25 mouse cellular contexts compared by ENCODE assay signal in genomic region chr3:135937455-135937854, GRCm38 (mm10).
"Had no signal": no experiment of that assay in that cellular context is flagged by ENCODE, and none has a peak within 500 bp of the region (broad histone marks: within the 10 kb centered on the region; RNA-seq: fewer than 3 reads in every experiment).

No protein-coding gene starts in this region.

- DNase-seq: gastrocnemius, adult 2 months; gastrocnemius, postnatal 10 days; gastrocnemius, postnatal 25 days; heart, adult 2 months; heart, postnatal 4 days; kidney, adult 8-10 months; kidney, postnatal 10 days; kidney, postnatal 25 days; kidney, postnatal 4 days; liver; liver, embryonic 13.5 days had no signal

- H3K9ac ChIP-seq: heart, embryonic 13.5 days; heart, embryonic 15.5 days; hindbrain, embryonic 12.5 days; hindbrain, embryonic 14.5 days; intestine, embryonic 15.5 days; liver, embryonic 13.5 days; liver, embryonic 15.5 days had no signal

- H3K36me3 ChIP-seq: heart, embryonic 13.5 days; heart, embryonic 15.5 days; hindbrain, embryonic 10.5 days; hindbrain, embryonic 12.5 days; intestine, embryonic 15.5 days; liver, embryonic 13.5 days; liver, embryonic 15.5 days had no signal

- H3K27me3 ChIP-seq: heart, embryonic 13.5 days; heart, embryonic 15.5 days; hindbrain, embryonic 12.5 days; intestine, embryonic 15.5 days; liver, embryonic 13.5 days; liver, embryonic 15.5 days had no signal

- H3K4me2 ChIP-seq: heart, embryonic 11.5 days; heart, embryonic 13.5 days; heart, embryonic 15.5 days; hindbrain, embryonic 12.5 days; hindbrain, embryonic 14.5 days; intestine, embryonic 15.5 days; liver, embryonic 11.5 days; liver, embryonic 13.5 days; liver, embryonic 15.5 days had no signal

- H3K4me1 ChIP-seq: heart, embryonic 15.5 days; hindbrain, embryonic 10.5 days; hindbrain, embryonic 12.5 days; intestine, embryonic 15.5 days; liver, embryonic 13.5 days; liver, embryonic 15.5 days had no signal

- ATAC-seq: hindbrain, embryonic 16.5 days; inflammation-experienced regulatory T-cells, adult 6 months; intestine, embryonic 15.5 days; intestine, postnatal 0 days had no signal

- H3K9me3 ChIP-seq: heart, embryonic 13.5 days; heart, embryonic 15.5 days; hindbrain, embryonic 10.5 days; hindbrain, embryonic 12.5 days; intestine, embryonic 15.5 days; liver, embryonic 13.5 days; liver, embryonic 15.5 days had no signal

- H3K27ac ChIP-seq: gastrocnemius, adult 2 months; heart, adult 2 months; heart, embryonic 13.5 days; heart, embryonic 15.5 days; hindbrain, embryonic 10.5 days; hindbrain, embryonic 12.5 days; hindbrain, embryonic 14.5 days; intestine, embryonic 15.5 days; layer of hippocampus, adult 2 months; left cerebral cortex, adult 2 months; liver, embryonic 13.5 days; liver, embryonic 15.5 days had no signal

- H3K4me3 ChIP-seq: gastrocnemius, adult 2 months; heart, adult 2 months; heart, embryonic 13.5 days; heart, embryonic 15.5 days; hindbrain, embryonic 10.5 days; hindbrain, embryonic 12.5 days; intestine, embryonic 15.5 days; layer of hippocampus, adult 2 months; left cerebral cortex, adult 2 months; liver, embryonic 13.5 days; liver, embryonic 15.5 days had no signal
